In genomic region chr10:88200951-88201638, GRCm38 (mm10) we compare ENCODE assay signal across 8 mouse cellular contexts. TPM values are rescaled to one million over a fixed set of nuclear protein-coding genes. Genes with fewer than 3 reads are reported as not detected.
DNase-seq lines count a peak whose midpoint lies in the region; ATAC-seq and TF ChIP-seq lines count a peak whose summit lies in the region.

Gene Washc3, plus strand, starts transcription at chr10:88201093.

- TF ChIP-seq CTCF in C2C12 (IDR thresholded peaks at IDR 0.05; ENCODE audit: control insufficient read depth, insufficient read depth, insufficient read length): no peak
- TF ChIP-seq CTCF in brain, embryonic 14.5 days (IDR thresholded peaks at IDR 0.05; ENCODE audit: borderline replicate concordance, extremely low read depth, insufficient read depth, insufficient read length): no peak
- no peak for TF ChIP-seq CTCF in liver, adult 2 months (IDR thresholded peaks at IDR 0.05; ENCODE audit: low read depth, low read length)

- H3K4me3 ChIP-seq in C2C12 (ENCODE audit: insufficient read depth, poor library complexity, severe bottlenecking): peak within 1 kb of the TSS; percentile 68
- H3K4me3 ChIP-seq in erythroblast, embryonic 14.5 days (replicated peaks): peak within 1 kb of the TSS; percentile 90
- H3K4me3 ChIP-seq in heart, embryonic 11.5 days (ENCODE audit: low read depth, low read length): peak within 1 kb of the TSS; percentile 73
- H3K4me3 ChIP-seq in kidney, embryonic 16.5 days (ENCODE audit: low read length): peak within 1 kb of the TSS; percentile 76
- H3K4me3 ChIP-seq in liver, adult 2 months (ENCODE audit: insufficient read depth, low read depth, low read length): peak within 1 kb of the TSS; percentile 96
- H3K4me3 ChIP-seq in myocyte: peak within 1 kb of the TSS; percentile 41

- H3K36me3 ChIP-seq in C2C12 (ENCODE audit: control insufficient read depth, insufficient read depth): peaks cover 7% of the 10 kb centered on the region
- peaks cover 5% of the 10 kb centered on the region for H3K36me3 ChIP-seq in erythroblast, embryonic 14.5 days (ENCODE audit: control insufficient read depth)
- H3K36me3 ChIP-seq in heart, embryonic 11.5 days (ENCODE audit: control insufficient read depth, insufficient read depth, low read length): no peaks in the 10 kb centered on the region; the same call in none of the 2 replicates
- peaks cover 6% of the 10 kb centered on the region; the same call in 1 of the 2 replicates for H3K36me3 ChIP-seq in kidney, embryonic 16.5 days (ENCODE audit: insufficient read depth, low read length)
- peaks cover 4% of the 10 kb centered on the region; the same call in 1 of the 2 replicates for H3K36me3 ChIP-seq in liver, adult 2 months (ENCODE audit: control insufficient read depth, insufficient read depth, low read length)
- peaks cover 9% of the 10 kb centered on the region for H3K36me3 ChIP-seq in myocyte (ENCODE audit: control insufficient read depth, insufficient read depth)
- 0 out of 2 replicates have a peak, but pooled peaks cover 2% of the 10 kb centered on the region for H3K36me3 ChIP-seq in splenic B cell, adult 2 months (ENCODE audit: control insufficient read depth, insufficient read depth, low read length, poor library complexity, severe bottlenecking)

- no peaks in the 10 kb centered on the region for H3K27me3 ChIP-seq in C2C12 (ENCODE audit: control insufficient read depth, insufficient read depth, insufficient read length)
- H3K27me3 ChIP-seq in erythroblast, embryonic 14.5 days (ENCODE audit: control insufficient read depth): no peaks in the 10 kb centered on the region
- H3K27me3 ChIP-seq in heart, embryonic 11.5 days (ENCODE audit: control insufficient read depth, insufficient read depth, low read length): no peaks in the 10 kb centered on the region
- H3K27me3 ChIP-seq in kidney, embryonic 16.5 days (ENCODE audit: insufficient read depth, low read length): no peaks in the 10 kb centered on the region
- no peaks in the 10 kb centered on the region for H3K27me3 ChIP-seq in liver, adult 2 months (ENCODE audit: control insufficient read depth, insufficient read depth, low read length)
- no peaks in the 10 kb centered on the region for H3K27me3 ChIP-seq in myocyte (ENCODE audit: control insufficient read depth, insufficient read depth, insufficient read length)
- no peaks in the 10 kb centered on the region for H3K27me3 ChIP-seq in splenic B cell, adult 2 months (ENCODE audit: control insufficient read depth, insufficient read depth, low read length, poor library complexity, severe bottlenecking)

- peak; percentile 93 for ATAC-seq in heart, embryonic 11.5 days (replicated peaks; ENCODE audit: insufficient number of reproducible peaks, low FRiP score, low TSS enrichment)
- ATAC-seq in kidney, embryonic 16.5 days (ENCODE audit: low FRiP score, low TSS enrichment): peak; percentile 99

- H3K4me2 ChIP-seq in heart, embryonic 11.5 days: peak within 1 kb of the TSS; percentile 78
- peak within 1 kb of the TSS; percentile 67 for H3K4me2 ChIP-seq in kidney, embryonic 16.5 days (replicated peaks; ENCODE audit: low read depth, low read length)
- H3K4me2 ChIP-seq in myocyte (ENCODE audit: low read depth): peak within 1 kb of the TSS; percentile 76

- H3K9me3 ChIP-seq in erythroblast, embryonic 14.5 days (ENCODE audit: control insufficient read depth, low read length): no peaks in the 10 kb centered on the region
- H3K9me3 ChIP-seq in heart, embryonic 11.5 days (replicated peaks; ENCODE audit: control insufficient read depth, low read length): no peaks in the 10 kb centered on the region
- H3K9me3 ChIP-seq in kidney, embryonic 16.5 days (ENCODE audit: low read length): no peaks in the 10 kb centered on the region

- WGBS in heart, embryonic 11.5 days (ENCODE audit: insufficient replicate concordance): 2% methylated on average over 23 of the region's 23 CpGs
- 1% methylated on average over 23 of the region's 23 CpGs for WGBS in kidney, embryonic 16.5 days
- WGBS in liver, adult 2 months: under 1% methylated on average over 23 of the region's 23 CpGs

- peak; percentile 66; the same call in 1 of the 2 replicates for TF ChIP-seq POLR2A in brain, embryonic 14.5 days (IDR thresholded peaks at IDR 0.05; ENCODE audit: borderline replicate concordance, extremely low read depth, insufficient read depth, insufficient read length, poor library complexity, severe bottlenecking)
- TF ChIP-seq POLR2A in liver, adult 2 months (IDR thresholded peaks at IDR 0.05; ENCODE audit: extremely low read depth, insufficient read depth, low read length): peak; percentile 63; the same call in 1 of the 2 replicates
- TF ChIP-seq POLR2A in myocyte (IDR thresholded peaks at IDR 0.05; ENCODE audit: insufficient read length, low read depth): peak; percentile 57

- H3ac ChIP-seq in C2C12 (ENCODE audit: control insufficient read depth, insufficient read length, low read depth) (peak within 1 kb of the TSS; percentile 70), myocyte (ENCODE audit: control insufficient read depth, insufficient read length) (peak within 1 kb of the TSS; percentile 64)

- H3K79me2 ChIP-seq in C2C12 (ENCODE audit: control insufficient read depth, insufficient read depth) (peaks cover 10% of the 10 kb centered on the region), myocyte (ENCODE audit: control insufficient read depth, insufficient read depth) (no peaks in the 10 kb centered on the region)
- H3K79me2 ChIP-seq in liver, adult 2 months (ENCODE audit: control insufficient read depth, insufficient read depth, low read length): no peaks in the 10 kb centered on the region; the same call in 1 of the 2 replicates

- peak within 1 kb of the TSS; percentile 84 for H3K9ac ChIP-seq in heart, embryonic 11.5 days (ENCODE audit: low read depth, low read length)
- peak within 1 kb of the TSS; percentile 87 for H3K9ac ChIP-seq in kidney, embryonic 16.5 days (replicated peaks; ENCODE audit: low read length)
- H3K9ac ChIP-seq in liver, adult 2 months (ENCODE audit: low read depth, low read length): peak within 1 kb of the TSS; percentile 93

- DNase-seq in brain, embryonic 14.5 days (ENCODE audit: low read depth): peak; percentile 97
- DNase-seq in liver, adult 2 months (ENCODE audit: extremely low read depth, low read depth, low spot score): peak; percentile 79
- peak; percentile 81 for DNase-seq in splenic B cell, adult 2 months (ENCODE audit: low read depth, low spot score)

- peak within 1 kb of the TSS; percentile 68 for H3K27ac ChIP-seq in heart, embryonic 11.5 days (ENCODE audit: low read depth, low read length)
- peak within 1 kb of the TSS; percentile 84 for H3K27ac ChIP-seq in kidney, embryonic 16.5 days (ENCODE audit: low read length)
- peak within 1 kb of the TSS; percentile 89 for H3K27ac ChIP-seq in liver, adult 2 months (replicated peaks; ENCODE audit: insufficient read depth, low read depth, low read length)

- no peaks in the 10 kb centered on the region for H3K79me3 ChIP-seq in C2C12 (ENCODE audit: low read depth)

- peaks cover 14% of the 10 kb centered on the region for H3K4me1 ChIP-seq in erythroblast, embryonic 14.5 days (ENCODE audit: control insufficient read depth)
- 0 out of 2 replicates have a peak, but pooled peaks cover 3% of the 10 kb centered on the region for H3K4me1 ChIP-seq in heart, embryonic 11.5 days (ENCODE audit: control insufficient read depth, insufficient read depth, low read length)
- H3K4me1 ChIP-seq in kidney, embryonic 16.5 days (ENCODE audit: insufficient read depth, low read length): peaks cover 4% of the 10 kb centered on the region; the same call in 1 of the 2 replicates
- peaks cover 4% of the 10 kb centered on the region; the same call in 1 of the 2 replicates for H3K4me1 ChIP-seq in liver, adult 2 months (ENCODE audit: control insufficient read depth, insufficient read depth, low read length)

TF ChIP-seq in C2C12, 6 proteins besides CTCF, POLR2A, EP300 and RAD21:
- TF ChIP-seq USF1 (IDR thresholded peaks at IDR 0.05; ENCODE audit: low read depth): peak; percentile 42
- TF ChIP-seq FOSL1 (IDR thresholded peaks at IDR 0.05; ENCODE audit: insufficient read depth, low read length, poor library complexity, severe bottlenecking): no peak

TF ChIP-seq in myocyte, 11 proteins besides CTCF, POLR2A, EP300 and RAD21:
- TF ChIP-seq POLR2AphosphoS2 (IDR thresholded peaks at IDR 0.05; ENCODE audit: insufficient read length, low read depth) (peak; percentile 80), TCF12 (IDR thresholded peaks at IDR 0.05; ENCODE audit: insufficient read depth, poor library complexity, severe bottlenecking) (no peak)

RNA-seq across cellular contexts. Expression of gene Washc3, which starts in this region (rescaled TPM):
- polyA plus RNA-seq in C2C12 (2012; fragmentation: generic; extraction: Trizol) (41.2 TPM), myocyte (2012; fragmentation: generic; extraction: Trizol) (42.2 TPM)
- polyA plus RNA-seq in brain, embryonic 14.5 days (2012; rRNA removed): 19.5 and 20.1 TPM in 2 replicates
- polyA plus RNA-seq in erythroblast, embryonic 14.5 days (2012): 0.96 and 1.1 TPM in 2 replicates
- 49.3 and 53.4 TPM in 2 replicates for polyA plus RNA-seq in heart, embryonic 11.5 days (2014; fragmentation: Nextera tagmentation; extraction: Ambion mirVana)
- 63.2 and 70.5 TPM in 2 replicates for polyA plus RNA-seq in kidney, embryonic 16.5 days (2015; fragmentation: Nextera tagmentation; extraction: Ambion mirVana)
- total RNA-seq in liver, adult 2 months (2014; rRNA removed): 45.6 and 50.2 TPM in 2 replicates
- 8.7 and 9.4 TPM in 2 replicates for polyA plus RNA-seq in liver, adult 2 months (2012; rRNA removed)

Comparison
In these comparisons a context has a peak if more than half of its experiments do, and no peak if none do; other contexts are left out.
1. Peak in every context shown above with its lines: DNase-seq, ATAC-seq, H3K4me3 ChIP-seq and H3K27ac ChIP-seq.
2. H3K4me3 ChIP-seq: peak in every context shown above with its lines; median percentile 96 in liver, adult 2 months; 90 in erythroblast, embryonic 14.5 days; 76 in kidney, embryonic 16.5 days; 73 in heart, embryonic 11.5 days; 68 in C2C12; 41 in myocyte.